Mouse (Mus musculus) granulocyte monocyte progenitor cell, adult 5-6 weeks (primary cell): ENCODE results near the gene Cct3. TPM values are rescaled to one million over a fixed set of nuclear protein-coding genes. Genes with fewer than 3 reads are reported as not detected.
"Not testable (repeated sequence)": the region's sequence is repeated elsewhere in the genome, so short reads cannot be mapped to it uniquely, and the experiment has no call there.

Experiments used
- ATAC-seq: replicated peaks from 2 replicates; pipeline ENCODE4 v1.8.0; 2016; ENCODE audit warnings: mild to moderate bottlenecking, moderate TSS enrichment, inconsistent platforms; ENCODE audit not compliant: poor library complexity, severe bottlenecking
- total RNA-seq, 2 experiments: library from RNA; stranded (forward) in 1 of 2; stranded (reverse) in 1 of 2; fragments of 200-712, 200-1000 nt in 1 of 2; fragments of >200 nt in 1 of 2; fragmentation: Nextera tagmentation in 1 of 2; gene quantifications; 2 replicates each; pipeline ENCODE4 v1.2.3; 2014 to 2017

Cct3 gene
- total RNA-seq (2014; fragmentation: Nextera tagmentation) (499 and 506 TPM in 2 replicates), total RNA-seq (2017) (381 TPM in 2 replicates)

- ATAC-seq = peak; percentile 85
These were observed at the start of gene Cct3, which contains the start of gene Tsacc for GRCm38 (mm10) chr3:88296561-88297318. TSS of gene Cct3 (plus strand) at chr3:88297116. TSS of gene Tsacc (minus strand) at chr3:88296999.

GRCm38 (mm10) chr3:88247666-88248065 lies 49.2 kb upstream of the Cct3 start:
- no peak for ATAC-seq

- ATAC-seq = no peak
These were observed 48.5 kb upstream of the Cct3 start for GRCm38 (mm10) chr3:88248406-88248805.

GRCm38 (mm10) chr3:88252739-88253138 lies 44.2 kb upstream of the Cct3 start:
- no peak for ATAC-seq

DNA sequence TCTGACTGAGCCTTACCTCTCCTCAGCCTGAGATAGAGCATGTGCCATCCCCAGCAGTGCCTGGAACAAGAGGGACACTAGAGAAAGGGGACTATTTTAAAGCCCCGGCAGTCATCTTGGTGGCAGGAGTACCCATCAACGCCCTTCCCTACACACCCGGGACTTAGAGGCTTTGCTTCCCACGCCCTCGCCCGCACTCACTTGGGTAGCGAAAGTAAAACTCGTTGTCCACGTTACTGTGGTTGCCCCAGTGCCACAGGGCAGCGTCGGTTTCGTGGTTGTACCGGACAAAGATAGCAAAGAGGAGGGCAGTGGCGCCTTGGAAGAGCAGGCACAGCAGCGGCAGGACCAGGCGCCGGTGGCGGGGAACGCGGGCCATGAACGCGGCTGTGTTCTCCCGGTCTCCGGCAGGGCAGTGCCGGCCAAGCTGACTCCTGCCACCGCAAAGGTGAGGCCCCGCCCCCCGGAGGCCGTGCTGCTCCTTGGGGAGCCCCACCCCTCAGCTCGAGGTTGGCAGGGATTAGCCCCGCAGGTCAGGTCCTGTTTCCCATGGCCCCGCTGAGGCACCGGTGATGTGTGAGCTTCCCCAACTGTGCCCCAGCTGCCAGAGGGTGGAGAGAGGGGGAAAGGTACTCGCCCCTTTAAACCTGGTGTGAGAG lies 42.5 kb upstream of the Cct3 start, which contains the start of gene Rhbg:
Gene Rhbg, minus strand, starts transcription at position 442 of the 659 bp plus-strand sequence.
- peak; percentile 64 for ATAC-seq

GRCm38 (mm10) chr3:88255950-88256349 lies 41.0 kb upstream of the Cct3 start:
- ATAC-seq = no peak

DNA sequence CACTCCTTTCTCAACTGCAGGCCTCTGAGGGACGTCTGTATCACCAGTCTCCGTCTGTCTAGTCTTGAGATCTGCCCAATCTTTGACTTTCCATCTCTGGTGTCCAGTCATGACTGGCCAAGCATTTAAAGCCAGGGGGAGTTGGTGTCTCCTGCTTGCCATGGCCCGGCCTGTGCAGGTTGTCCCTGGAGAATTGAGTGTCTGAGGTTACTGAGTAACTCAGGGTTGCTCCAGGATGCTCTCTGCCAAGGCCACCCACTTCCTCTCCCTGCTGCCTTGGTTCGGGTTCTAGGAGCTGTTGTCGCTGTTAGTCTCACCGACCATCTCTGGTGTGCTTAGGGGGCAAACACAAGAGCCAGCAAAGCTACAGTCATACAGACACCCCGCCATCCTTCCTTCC lies 40.5 kb upstream of the Cct3 start:
- ATAC-seq = no peak

DNA sequence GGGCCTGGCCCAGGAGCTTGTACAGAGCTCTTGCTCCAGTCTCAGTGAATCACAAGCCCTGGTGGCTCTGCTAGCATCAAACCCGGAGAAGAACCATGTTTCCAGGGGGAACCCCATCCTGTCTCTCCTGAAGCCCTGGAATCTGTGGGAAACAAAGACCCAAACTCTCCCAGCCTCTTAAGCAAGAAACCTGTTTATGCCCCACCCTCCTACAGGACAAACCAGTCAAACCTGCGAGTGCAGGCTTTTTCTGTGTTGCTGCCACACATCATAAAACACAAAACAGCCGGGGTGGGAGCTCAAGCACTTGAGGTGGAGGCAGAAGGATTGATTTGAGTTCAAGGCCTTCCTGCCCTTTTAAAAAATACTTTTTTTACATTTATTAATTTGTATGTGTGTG lies 34.6 kb upstream of the Cct3 start:
- no peak for ATAC-seq

GRCm38 (mm10) chr3:88268014-88268413 lies 28.9 kb upstream of the Cct3 start:
- ATAC-seq = not testable (repeated sequence)

DNA sequence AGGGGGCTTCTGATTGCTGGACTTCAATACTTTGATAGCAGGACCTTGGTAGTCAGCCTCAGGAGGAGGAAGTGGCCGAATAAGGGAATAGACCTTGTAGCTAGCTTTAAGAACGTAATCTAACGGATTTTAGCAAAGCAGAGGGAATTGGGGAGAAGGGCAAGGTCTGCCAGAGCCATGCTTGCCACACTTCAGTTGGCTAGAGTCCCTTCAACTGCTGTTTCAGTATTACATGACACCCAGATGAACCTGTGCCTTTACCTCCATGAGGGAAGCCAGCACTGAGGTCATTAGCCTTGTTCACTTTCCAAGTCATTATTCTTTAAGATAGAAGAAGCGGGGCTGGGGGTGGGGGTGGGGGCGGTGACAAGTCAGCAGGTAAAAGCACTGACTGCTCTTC lies 27.9 kb upstream of the Cct3 start:
- ATAC-seq = no peak

DNA sequence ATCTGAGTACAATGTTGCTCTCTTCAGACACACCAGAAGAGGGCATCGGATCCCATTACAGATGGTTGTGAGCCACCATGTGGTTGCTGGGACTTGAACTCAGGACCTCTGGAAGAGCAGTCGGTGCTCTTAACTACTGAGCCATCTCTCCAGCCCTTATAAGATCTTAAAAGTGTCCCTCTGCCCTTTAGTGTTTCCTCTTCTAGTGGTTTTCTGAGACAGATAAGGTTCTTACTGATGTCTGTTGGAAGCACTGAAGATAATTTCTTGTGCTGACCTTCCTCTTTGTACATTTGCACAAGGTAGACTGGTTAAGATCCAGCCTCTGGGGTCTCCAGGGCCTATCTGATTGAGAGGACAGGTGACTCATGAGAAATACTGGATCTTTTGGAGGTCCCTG lies 25.6 kb upstream of the Cct3 start:
- ATAC-seq = not testable (repeated sequence)

DNA sequence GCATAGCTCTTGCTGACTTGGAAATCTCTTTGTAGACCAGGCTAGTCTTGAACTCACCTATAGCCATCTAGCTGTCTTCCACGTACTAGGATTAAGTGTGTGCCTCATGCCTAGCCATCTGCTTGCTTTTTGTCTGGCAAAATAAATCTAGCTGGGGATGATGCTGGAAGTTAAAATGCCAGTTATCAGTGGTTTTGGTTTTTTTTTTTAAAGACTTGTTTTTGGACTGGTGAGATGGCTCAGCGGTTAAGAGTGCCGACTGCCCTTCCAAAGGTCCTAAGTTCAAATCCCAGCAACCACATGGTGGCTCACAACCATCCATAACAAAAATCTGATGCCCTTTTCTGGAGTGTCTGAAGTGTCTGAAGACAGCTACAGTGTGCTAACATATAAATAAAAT lies 25.1 kb upstream of the Cct3 start:
- ATAC-seq = no peak

DNA sequence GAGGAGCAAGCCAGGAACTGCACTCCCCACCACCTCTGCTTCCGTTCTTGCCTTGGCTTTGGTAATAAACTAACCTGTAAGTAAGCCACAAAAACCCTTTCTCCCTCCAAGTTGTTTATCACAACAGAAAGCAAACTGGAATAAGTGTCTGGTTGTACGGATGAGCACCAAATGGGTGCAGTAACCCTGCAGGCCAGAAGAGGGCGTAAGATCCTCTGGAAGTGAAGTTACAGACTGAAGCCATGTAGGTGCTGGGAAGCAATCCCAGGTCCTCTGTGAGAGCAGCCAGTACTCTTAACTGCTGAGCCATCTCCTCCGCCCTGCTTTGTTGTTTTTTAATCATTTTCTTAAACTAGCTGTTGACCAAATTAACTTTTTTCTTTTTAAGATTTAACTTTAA lies 22.9 kb upstream of the Cct3 start:
- no peak for ATAC-seq

DNA sequence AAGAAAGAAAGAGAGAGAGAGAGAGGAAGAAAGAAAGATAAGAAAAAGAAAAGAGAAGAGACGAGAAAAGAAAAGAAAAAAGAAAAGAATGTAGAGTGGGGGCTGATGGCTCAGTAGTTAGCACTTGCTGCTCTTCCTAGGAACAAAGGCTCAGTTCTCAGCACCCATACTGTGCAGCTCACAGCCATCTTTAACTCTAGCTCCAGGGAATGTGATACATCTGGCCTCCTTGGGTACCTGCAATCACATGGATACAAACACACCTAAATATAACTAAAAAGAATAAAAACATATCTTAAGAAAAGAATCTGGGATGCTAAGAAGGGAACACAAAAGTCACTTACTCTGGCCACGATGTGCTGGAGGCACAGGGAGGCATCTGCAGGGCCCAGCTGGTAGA lies 20.8 kb upstream of the Cct3 start:
- no peak for ATAC-seq

DNA sequence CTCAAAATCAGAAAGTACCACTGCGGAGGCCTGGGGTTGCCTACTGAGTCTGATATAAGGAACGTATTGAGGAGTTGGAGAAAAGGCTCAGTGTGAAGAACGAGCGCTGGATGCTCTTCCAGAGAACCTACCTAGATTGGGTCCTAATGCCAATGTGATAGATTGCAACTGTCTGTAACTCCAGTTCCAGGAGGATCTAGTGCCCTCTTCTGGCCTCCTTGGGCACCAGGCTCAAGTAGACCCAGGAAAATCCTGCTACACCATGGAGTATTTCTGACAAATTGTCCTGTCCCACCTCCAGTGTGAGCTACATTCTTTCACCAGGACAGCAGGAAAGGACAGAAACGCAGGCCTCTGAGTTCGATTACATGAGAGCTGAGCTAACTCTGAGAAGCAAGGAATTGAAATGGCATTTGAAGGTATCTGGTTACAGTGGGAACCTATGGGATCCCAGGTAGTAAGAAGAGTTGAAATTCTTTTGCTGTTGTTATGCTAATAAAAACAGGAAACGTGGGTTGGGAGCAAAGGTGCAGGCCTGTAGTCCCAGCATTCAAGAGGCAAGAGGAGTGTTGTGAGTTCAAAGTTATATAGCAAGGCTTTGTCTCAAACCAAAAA lies 20.3 kb upstream of the Cct3 start:
- no peak for ATAC-seq

GRCm38 (mm10) chr3:88280035-88280434 lies 16.9 kb upstream of the Cct3 start:
- no peak for ATAC-seq

- not testable (repeated sequence) for ATAC-seq
These were observed 15.6 kb upstream of the Cct3 start for GRCm38 (mm10) chr3:88281141-88281916.

DNA sequence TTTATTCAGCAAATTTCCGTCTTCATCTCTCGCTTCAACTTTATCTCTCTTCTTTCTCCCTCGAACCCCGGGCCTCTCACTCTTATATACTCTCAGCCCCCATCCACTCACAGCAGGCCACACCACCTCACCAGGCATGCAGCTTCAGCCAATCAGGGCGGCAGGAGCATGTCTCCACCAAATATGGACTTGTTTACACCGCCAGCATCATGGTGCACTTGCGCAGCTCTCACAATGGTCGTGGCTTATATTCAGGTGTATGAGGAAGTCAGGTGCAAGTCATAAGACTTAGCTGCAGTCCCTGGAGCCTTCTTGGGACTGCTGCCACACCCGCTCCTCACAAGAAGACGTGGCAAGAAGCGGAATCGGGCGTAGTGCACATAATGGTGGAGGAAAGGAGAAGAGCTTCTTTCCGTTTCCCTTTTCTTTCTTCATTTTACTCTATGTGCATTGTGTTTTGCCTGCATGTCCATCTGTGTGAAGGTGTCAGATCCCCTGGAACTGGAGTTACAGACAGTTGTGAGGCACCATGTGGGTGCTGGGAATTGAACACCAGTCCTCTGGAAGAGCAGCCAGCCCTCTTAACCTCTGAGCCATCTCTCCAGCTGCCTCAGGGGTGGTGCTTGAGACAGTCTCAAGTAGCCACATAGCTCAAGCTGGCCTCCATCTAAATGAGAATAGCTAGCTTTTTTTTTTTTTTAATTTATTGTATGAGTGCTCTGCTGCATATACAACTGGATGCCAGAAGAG lies 11.9 kb upstream of the Cct3 start:
- ATAC-seq = not testable (repeated sequence)

DNA sequence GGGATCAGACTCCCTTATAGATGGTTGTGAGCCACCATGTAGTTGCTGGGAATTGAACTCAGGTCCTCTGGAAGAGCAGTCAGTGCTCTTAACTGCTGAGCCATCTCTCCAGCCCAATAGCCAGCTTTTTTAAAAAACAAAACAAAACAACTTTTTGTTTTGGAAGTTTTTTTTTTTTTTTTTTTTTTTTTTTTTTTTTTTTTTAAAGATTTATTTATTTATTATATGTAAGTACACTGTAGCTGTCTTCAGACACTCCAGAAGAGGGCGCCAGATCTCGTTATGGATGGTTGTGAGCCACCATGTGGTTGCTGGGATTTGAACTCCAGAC lies 11.4 kb upstream of the Cct3 start:
- not testable (repeated sequence) for ATAC-seq

DNA sequence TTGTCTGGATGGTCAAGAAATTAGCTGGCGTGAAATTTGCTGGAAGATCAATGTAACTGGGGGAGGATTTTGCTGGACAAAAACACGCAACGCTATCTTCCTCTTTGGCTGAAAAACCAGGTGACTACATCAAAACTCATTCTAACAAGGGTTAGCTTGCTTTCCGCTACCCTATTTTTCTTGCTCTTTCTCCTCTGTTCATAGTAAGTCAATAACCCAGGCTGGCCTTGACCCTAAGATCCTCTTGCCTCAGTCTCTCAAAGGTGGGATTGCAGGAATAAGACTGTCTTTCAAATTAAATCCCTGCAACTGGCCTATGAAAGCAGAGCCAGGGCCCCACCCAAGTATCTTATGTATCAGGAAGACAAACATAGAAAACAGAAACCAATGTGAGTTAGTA lies 9.8 kb upstream of the Cct3 start, which contains the start of gene Gm38392:
Gene Gm38392, minus strand, starts transcription at position 101 of the 400 bp plus-strand sequence.
- ATAC-seq = no peak
